Mouse (Mus musculus) T-helper 2 cell (primary cell): ENCODE results near the gene Aqp12.

ENCODE experiments used
- in situ Hi-C: fragments of 300-600 bp; cut with MboI, MseI; formaldehyde crosslinking; loops from one replicate; pipeline ENCODE4 v1.15.1; 2025; ENCODE audit warnings: high pct_unique_total_duplicates

Gene Aqp12

DNA sequence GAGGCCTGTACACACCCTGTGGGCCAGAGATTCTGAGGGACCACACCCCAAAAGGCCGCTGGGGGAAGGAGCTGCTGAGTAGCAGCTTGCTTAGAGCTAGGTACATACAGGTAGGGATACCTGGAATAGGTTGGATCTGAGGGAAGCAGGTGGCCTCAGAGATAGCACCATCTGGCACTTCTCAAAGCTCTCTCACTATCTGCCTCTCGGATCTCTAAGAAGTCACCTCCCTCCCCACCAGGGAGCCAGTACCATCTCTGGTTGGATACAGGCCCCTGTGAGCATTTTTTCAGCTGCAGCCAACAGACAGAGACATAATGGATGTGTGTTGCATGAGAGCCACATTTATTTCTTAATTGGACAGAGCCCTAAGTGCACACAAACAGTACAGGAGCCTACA, 9.0 kb downstream of the Aqp12 start:
- in situ Hi-C loops, result no loop called here

DNA sequence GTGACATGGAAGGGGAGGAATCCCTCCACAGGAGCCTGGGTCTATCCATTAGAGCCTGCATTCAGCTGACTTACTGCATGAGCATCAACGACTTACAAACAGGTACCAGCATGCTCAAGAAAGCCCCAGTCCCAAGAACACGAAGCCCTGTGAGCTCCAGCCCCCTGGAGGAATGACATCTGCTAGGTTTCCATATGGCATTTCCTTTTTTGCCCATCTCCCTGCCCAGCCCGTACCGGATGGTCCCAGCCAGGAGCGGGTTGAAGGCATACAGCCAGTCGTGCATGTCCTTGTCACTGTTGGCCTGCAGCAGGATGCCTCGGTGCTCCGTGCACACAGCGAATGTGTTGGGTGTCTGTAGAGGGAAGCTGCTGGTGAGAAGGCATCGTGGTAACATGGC, 12.6 kb downstream of the Aqp12 start:
- in situ Hi-C loops, result no loop called here

DNA sequence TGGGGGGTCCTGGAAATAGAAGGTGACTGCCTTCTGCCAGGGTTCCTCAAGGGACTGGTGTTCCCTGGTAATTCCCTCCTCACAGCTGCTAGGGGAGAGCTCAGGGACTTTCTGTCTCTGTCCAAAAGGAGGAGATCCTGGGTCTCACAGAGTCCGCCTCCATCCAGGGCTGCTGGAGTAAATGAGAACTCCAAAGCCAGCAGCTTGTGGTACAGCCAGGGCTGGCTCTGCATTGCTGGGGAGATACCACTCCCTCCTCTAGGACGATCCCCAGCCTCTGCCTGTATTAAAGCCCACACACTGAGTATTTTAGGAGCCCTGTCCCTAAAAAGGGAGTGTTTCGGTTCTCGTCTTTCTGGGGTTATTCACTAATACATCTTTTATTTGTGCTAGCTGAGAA, 14.5 kb downstream of the Aqp12 start:
- in situ Hi-C loops, result no loop called here

DNA sequence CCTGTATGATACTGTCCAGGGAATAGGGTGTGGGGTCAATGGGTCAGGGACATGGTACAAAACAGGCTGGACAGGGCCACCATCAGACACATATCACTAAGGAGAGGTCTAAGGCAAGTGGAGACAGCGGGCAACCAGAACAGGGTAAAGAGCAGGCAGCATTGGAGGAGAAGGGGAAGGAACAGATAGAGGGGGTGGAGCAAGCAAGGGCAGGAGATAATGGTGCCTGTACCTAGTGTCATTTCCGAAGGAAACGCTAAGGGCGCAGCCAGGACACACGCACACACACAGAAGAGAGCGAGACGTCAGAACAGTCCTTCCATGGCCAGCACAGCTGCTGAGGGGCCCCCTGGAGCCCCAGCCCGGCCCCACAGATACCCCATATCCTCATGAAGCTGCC, 20.5 kb downstream of the Aqp12 start:
- in situ Hi-C loops, result no loop called here

DNA sequence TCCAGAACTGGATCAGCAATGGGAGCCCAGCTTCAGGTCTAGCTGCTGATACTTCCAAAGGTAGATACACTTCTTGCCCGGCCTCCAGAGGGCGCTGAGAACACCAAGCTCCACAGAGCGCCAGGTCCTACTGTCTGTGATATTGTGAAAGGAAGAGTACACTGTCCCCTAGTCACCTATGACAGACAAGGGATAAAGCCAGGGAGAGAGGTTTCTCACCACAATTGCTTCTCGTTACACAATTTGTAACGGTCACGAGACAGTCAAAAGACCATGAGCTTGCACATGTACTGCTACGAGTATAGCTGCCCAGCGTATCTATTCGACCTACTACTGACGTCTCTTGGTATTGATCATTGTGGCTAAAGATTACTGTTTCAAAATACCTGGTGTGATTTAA, 23.3 kb downstream of the Aqp12 start:
- in situ Hi-C loops, result no loop called here

DNA sequence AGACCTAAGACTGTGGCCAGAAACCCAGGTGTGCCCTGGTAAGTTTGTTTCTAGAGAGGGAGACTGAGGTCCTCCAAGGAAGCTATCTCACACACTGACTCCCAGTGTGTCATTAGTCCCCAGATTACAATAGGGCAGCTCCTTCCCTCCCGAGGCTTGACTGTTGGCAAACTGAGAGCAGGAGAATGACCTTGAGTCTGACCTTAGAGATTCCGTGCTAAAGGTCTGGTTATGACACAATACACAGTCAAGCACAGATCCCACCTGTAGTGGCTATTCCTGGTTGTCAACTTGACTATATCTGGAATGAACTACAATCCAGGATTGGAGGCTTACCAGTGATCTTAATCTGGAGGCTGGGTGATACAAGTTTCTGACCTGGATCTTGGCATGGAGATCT, 23.9 kb downstream of the Aqp12 start:
- in situ Hi-C loops, result no loop called here

DNA sequence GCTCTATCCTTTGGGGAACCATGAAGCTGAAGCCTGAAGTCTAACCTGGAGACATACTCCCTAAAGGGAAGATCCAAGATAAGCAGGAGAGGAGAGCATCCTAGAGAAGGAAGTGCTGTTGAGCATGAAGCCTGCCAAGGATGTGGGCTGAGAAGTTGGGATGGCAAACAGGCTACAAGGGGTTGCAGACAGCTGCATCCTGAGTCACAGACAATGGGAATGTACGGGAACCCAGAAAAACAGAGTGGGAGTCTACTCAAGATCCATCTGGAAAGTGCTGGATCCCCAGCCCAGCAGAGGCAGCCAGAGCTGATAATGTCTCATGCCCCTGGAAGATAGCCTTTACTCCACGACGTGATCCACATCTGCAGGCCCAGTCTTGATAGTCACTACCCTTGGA, 25.1 kb downstream of the Aqp12 start:
- in situ Hi-C loops, result no loop called here

DNA sequence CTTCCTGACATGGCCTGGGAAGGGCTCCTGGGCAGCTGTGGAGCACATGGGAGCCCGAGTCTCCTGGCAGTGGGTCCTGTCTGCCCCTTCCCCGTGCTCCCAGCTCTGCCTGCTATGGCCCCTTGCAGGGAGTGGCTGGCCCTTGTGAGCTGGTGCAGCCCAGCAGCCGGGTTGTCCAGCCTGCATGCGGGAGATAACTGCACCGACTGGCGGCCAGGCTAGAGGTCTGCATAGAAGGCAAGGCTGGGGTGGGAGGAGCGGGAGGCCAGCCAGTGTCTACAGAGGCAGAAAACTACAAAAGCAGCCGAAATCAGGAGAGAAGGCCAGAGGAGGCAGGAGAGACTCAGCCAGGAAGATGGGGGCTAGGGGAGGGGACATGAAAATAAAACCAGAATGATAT, 27.9 kb downstream of the Aqp12 start:
- in situ Hi-C loops, result no loop called here

DNA sequence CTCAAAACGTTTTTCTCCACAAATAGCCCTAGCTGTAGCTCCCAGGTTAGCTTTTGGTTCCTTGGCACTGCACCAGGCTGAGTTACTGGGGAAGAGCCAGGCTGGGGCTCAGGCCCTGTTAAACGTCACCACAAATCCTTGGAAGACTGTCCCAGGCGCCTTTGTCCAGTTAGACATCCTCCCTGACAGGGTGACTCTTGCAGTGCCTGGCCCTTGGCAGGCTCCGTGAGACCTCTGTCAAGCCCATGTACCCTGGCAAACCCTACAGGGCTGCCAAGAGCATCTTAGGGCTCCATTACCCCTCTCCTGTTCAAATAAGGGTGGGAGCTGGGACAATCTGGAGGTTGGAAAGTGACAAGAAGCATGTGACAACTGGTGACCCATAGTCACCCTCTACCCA, 29.8 kb downstream of the Aqp12 start:
- in situ Hi-C loops, result no loop called here

DNA sequence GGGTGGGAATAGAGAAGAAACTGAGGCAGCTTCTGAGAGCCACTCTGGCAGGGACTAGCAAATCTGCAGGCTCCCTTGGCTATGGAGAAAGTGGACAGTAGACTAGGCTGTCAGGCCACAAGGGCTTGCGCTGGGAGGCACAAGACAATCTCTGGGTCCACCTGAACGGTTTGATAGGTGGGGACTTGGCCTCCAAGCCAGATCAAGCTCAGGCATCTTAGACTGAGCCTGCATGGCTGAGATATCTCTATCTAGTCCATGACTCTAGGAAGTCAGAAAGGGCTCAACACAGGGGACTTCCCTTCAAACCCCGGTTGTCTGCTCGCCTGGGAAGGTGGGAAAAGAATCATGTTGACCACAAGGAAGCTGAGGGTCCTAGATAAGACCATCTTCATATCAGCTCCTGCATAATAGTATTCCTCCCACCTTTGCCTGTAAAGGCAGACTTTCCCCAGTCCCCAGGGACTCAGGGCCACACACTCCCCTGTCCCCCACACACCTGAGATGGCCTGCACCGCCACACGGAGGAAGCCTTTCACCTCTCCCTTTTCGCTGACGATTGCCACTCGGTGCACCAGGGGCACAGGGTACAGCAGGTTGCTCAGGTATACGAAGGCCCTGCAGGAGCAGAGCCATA, 40.1 kb downstream of the Aqp12 start:
- in situ Hi-C loops, result no loop called here

DNA sequence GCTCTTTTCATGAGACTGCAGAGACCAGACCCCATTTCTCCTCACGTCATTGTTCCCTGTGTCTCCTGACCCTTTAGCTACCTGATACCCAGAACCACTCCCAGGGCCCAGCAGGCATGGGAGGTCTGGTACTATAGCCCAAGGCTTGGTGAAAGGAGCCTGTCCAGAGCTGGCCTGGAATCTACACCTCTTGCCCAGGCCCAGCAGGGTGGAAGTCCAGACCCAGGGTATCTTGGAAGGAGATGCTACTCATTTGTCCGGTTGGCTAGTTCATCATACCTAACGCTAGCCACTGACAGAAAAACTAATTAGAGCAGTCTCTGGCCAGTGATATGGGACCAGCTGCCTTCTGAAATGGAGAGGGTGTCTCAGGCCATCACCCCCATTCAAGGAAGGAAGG, 43.9 kb downstream of the Aqp12 start:
- in situ Hi-C loops, result no loop called here

DNA sequence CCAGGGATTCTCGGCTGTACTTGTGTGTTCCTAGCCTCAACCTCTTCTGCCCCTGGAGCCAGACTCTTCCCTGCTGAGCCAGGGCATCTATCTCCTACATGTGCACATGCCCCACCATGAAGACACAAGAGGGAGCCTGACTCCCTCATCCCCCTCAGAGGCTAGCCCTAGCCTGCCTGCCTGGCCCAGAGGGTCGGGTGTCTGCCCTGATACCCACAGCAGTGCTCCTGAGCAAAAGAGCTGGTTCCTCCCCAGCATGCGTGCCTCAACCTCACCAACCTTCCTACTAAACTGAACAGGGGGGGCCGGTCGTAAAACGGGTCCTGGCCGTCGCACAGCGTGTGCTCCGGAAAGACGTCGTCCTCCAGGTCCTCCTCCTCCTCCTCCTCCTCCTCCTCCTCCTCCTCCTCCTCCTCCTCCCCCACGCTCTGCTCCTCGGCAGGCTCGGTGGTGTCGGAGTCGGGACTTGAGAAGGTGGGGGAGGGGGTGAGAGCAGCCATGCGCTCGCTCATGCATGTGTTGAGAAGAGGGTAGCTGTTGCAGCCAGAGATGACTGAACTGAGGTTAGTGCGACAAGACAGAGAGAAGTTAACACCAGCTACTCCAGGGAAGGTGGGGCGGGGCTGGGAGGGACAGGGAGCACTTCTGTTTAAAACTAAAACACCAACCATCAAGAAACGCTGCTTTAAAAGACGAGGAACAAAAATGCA, 45.1 kb downstream of the Aqp12 start:
- in situ Hi-C loops, result no loop called here
